Mouse (Mus musculus) stomach, embryonic 14.5 days (tissue): ENCODE measurements around the gene Sept1. TPM values are rescaled to one million over a fixed set of nuclear protein-coding genes. Genes with fewer than 3 reads are reported as not detected.
"Not testable (repeated sequence)": the region's sequence is repeated elsewhere in the genome, so short reads cannot be mapped to it uniquely, and the experiment has no call there.

Source experiments
- ATAC-seq: fragments of 200-750 bp; cut with Nextera tagmentation; 2 replicates; pipeline ENCODE4 v1.8.0; 2017; ENCODE audit warnings: low read depth, moderate TSS enrichment; ENCODE audit not compliant: insufficient number of reproducible peaks, insufficient read depth, low FRiP score
- H3K27ac ChIP-seq: fragments of 300-500 bp; sonication (generic); 2 replicates; pipeline ENCODE4 v1.5.1; 2014; ENCODE audit warnings: mild to moderate bottlenecking, low read length, moderate library complexity, mixed read lengths
- H3K27me3 ChIP-seq: fragments of 300-500 bp; sonication (generic); 2 replicates; pipeline ENCODE4 v1.6.1; 2014; ENCODE audit warnings: low read length, control low read depth, mixed read lengths; ENCODE audit not compliant: control insufficient read depth, insufficient read depth
- H3K36me3 ChIP-seq: fragments of 300-500 bp; sonication (generic); 2 replicates; pipeline ENCODE4 v1.6.1; 2014; ENCODE audit warnings: mild to moderate bottlenecking, control low read depth, low read length, moderate library complexity, mixed read lengths; ENCODE audit not compliant: control insufficient read depth, insufficient read depth
- H3K4me1 ChIP-seq: fragments of 300-500 bp; sonication (generic); 2 replicates; pipeline ENCODE4 v1.6.1; 2014; ENCODE audit warnings: low read length, control low read depth, mixed read lengths; ENCODE audit not compliant: control insufficient read depth, insufficient read depth
- H3K4me2 ChIP-seq: fragments of 300-500 bp; sonication (generic); replicated peaks from 2 replicates; pipeline ENCODE4 v1.6.1; 2014; ENCODE audit warnings: low read depth, low read length, control low read depth
- H3K4me3 ChIP-seq: fragments of 300-500 bp; sonication (generic); 2 replicates; pipeline ENCODE4 v1.5.1; 2014; ENCODE audit warnings: low read depth, low read length, control low read depth
- H3K9ac ChIP-seq: fragments of 300-500 bp; sonication (generic); replicated peaks from 2 replicates; pipeline ENCODE4 v1.6.1; 2014; ENCODE audit warnings: low read depth, mild to moderate bottlenecking, control low read depth, low read length, moderate library complexity, mixed read lengths
- H3K9me3 ChIP-seq: fragments of 300-500 bp; sonication (generic); 2 replicates; pipeline ENCODE4 v1.6.1; 2016; ENCODE audit warnings: low read depth, low read length, control low read depth; ENCODE audit not compliant: control insufficient read depth
- WGBS: fragments of 180-500 bp; shearing (Covaris S2); extraction: QIAGEN DNeasy Blood & Tissue Kit; methylation state at CpG from one replicate; pipeline ENCODE4 v1.1.7; 2014; 5-methylcytosine and 5-hydroxymethylcytosine counted together
- polyA plus RNA-seq: library from polyadenylated mRNA; unstranded; fragments of >200 nt; fragmentation: Nextera tagmentation; extraction: Ambion mirVana; gene quantifications from 2 replicates; pipeline ENCODE4 v1.2.1, GENCODE M21; 2014

Sept1 gene
- polyA plus RNA-seq, 1 experiment from 2014 or later = 14.9 TPM

GRCm38 (mm10) chr7:127252414-127252813, 19.5 kb upstream of the Sept1 start:
- Histone ChIP-seq H3K4me1 (0 out of 2 replicates have a peak, but pooled peaks cover 6% of the 10 kb centered on the region), H3K27ac (no peak overlapping the region), H3K9me3 (no peaks in the 10 kb centered on the region), H3K4me3 (no peak overlapping the region), H3K36me3 (peaks cover 31% of the 10 kb centered on the region), H3K4me2 (no peak overlapping the region), H3K27me3 (no peaks in the 10 kb centered on the region), H3K9ac (no peak overlapping the region)
- no peak for ATAC-seq
- 83% methylated on average over 2 of the region's 2 CpGs for WGBS

GRCm38 (mm10) chr7:127250511-127250910, 17.6 kb upstream of the Sept1 start:
- H3K9me3 ChIP-seq, ATAC-seq, H3K27me3 ChIP-seq, H3K4me3 ChIP-seq, H3K4me2 ChIP-seq, H3K9ac ChIP-seq, H3K27ac ChIP-seq: not testable (repeated sequence)
- H3K36me3 ChIP-seq = peaks cover 39% of the 10 kb centered on the region
- 92% methylated on average over 8 of the region's 8 CpGs for WGBS
- peaks cover 15% of the 10 kb centered on the region for H3K4me1 ChIP-seq

GRCm38 (mm10) chr7:127244658-127245510, 12.0 kb upstream of the Sept1 start:
- H3K27me3 ChIP-seq = no peaks in the 10 kb centered on the region
- H3K36me3 ChIP-seq = peaks cover 24% of the 10 kb centered on the region
- peak overlapping the region; percentile 77 for H3K4me2 ChIP-seq
- peaks cover 20% of the 10 kb centered on the region for H3K4me1 ChIP-seq
- 10% methylated on average over 30 of the region's 33 CpGs for WGBS
- ATAC-seq = peak; percentile 70
- no peaks in the 10 kb centered on the region for H3K9me3 ChIP-seq
- peak overlapping the region; percentile 86 for H3K9ac ChIP-seq
- H3K27ac ChIP-seq = peak overlapping the region; percentile 94
- H3K4me3 ChIP-seq = peak overlapping the region; percentile 85

- no peaks in the 10 kb centered on the region for H3K9me3 ChIP-seq
- H3K4me3 ChIP-seq = peak within 1 kb of the TSS; percentile 85
- under 1% methylated on average over 56 of the region's 56 CpGs for WGBS
- H3K4me2 ChIP-seq = peak within 1 kb of the TSS; percentile 77
- peaks cover 17% of the 10 kb centered on the region for H3K36me3 ChIP-seq
- ATAC-seq = peak; percentile 98
- no peaks in the 10 kb centered on the region for H3K27me3 ChIP-seq
- peaks cover 20% of the 10 kb centered on the region for H3K4me1 ChIP-seq
- peak within 1 kb of the TSS; percentile 86 for H3K9ac ChIP-seq
- H3K27ac ChIP-seq = peak within 1 kb of the TSS; percentile 94
Observed at GRCm38 (mm10) chr7:127243870-127244657, 11.1 kb upstream of the Sept1 start, which contains the start of gene Zfp771. Gene Zfp771 (plus strand): TSS chr7:127244274.

- ATAC-seq = no peak
- Histone ChIP-seq H3K4me2 (peak overlapping the region; percentile 77), H3K27me3 (no peaks in the 10 kb centered on the region), H3K9ac (peak overlapping the region; percentile 86), H3K36me3 (peaks cover 20% of the 10 kb centered on the region), H3K4me1 (peaks cover 20% of the 10 kb centered on the region), H3K4me3 (peak overlapping the region; percentile 85), H3K27ac (peak overlapping the region; percentile 94), H3K9me3 (no peaks in the 10 kb centered on the region)
- 37% methylated on average over 2 of the region's 2 CpGs for WGBS
Observed at GRCm38 (mm10) chr7:127243361-127243867, 10.5 kb upstream of the Sept1 start.

GRCm38 (mm10) chr7:127234777-127235176, 1.8 kb upstream of the Sept1 start:
- peaks cover 55% of the 10 kb centered on the region for H3K36me3 ChIP-seq
- ATAC-seq = no peak
- no peak overlapping the region for H3K4me2 ChIP-seq
- peaks cover 22% of the 10 kb centered on the region; the same call in 1 of the 2 replicates for H3K4me1 ChIP-seq
- no peak overlapping the region for H3K4me3 ChIP-seq
- H3K27me3 ChIP-seq = no peaks in the 10 kb centered on the region
- no peak overlapping the region for H3K27ac ChIP-seq
- WGBS = 97% methylated on average over 2 of the region's 2 CpGs
- H3K9ac ChIP-seq = no peak overlapping the region
- no peaks in the 10 kb centered on the region for H3K9me3 ChIP-seq

- WGBS = 2% methylated on average over 9 of the region's 9 CpGs
- H3K27ac ChIP-seq = peak overlapping the region; percentile 98
- peak overlapping the region; percentile 74 for H3K9ac ChIP-seq
- peaks cover 60% of the 10 kb centered on the region for H3K36me3 ChIP-seq
- peak overlapping the region; percentile 45 for H3K4me2 ChIP-seq
- H3K4me1 ChIP-seq = peaks cover 22% of the 10 kb centered on the region; the same call in 1 of the 2 replicates
- peak overlapping the region; percentile 74 for H3K4me3 ChIP-seq
- ATAC-seq = no peak
- no peaks in the 10 kb centered on the region for H3K9me3 ChIP-seq
- no peaks in the 10 kb centered on the region for H3K27me3 ChIP-seq
Observed at GRCm38 (mm10) chr7:127233765-127234164, 835 bp upstream of the Sept1 start.

GRCm38 (mm10) chr7:127233368-127233749, 429 bp upstream of the Sept1 start:
- peak; percentile 50; the same call in 1 of the 2 replicates for ATAC-seq
- H3K36me3 ChIP-seq = peaks cover 57% of the 10 kb centered on the region
- WGBS = under 1% methylated on average over 27 of the region's 27 CpGs

More at GRCm38 (mm10) chr7:127233368-127233749, 429 bp upstream of the Sept1 start:
- H3K27ac ChIP-seq = peak overlapping the region; percentile 98
- H3K9ac ChIP-seq = peak overlapping the region; percentile 74
- H3K4me1 ChIP-seq = peaks cover 22% of the 10 kb centered on the region; the same call in 1 of the 2 replicates
- H3K4me2 ChIP-seq = peak overlapping the region; percentile 45
- H3K9me3 ChIP-seq = no peaks in the 10 kb centered on the region
- H3K4me3 ChIP-seq = peak overlapping the region; percentile 74
- no peaks in the 10 kb centered on the region for H3K27me3 ChIP-seq
